Mouse (Mus musculus) liver, adult 2 months (tissue): ENCODE measurements around the gene Utp14a.

ENCODE experiments used
- CTCF ChIP-seq: fragments of 200-500 bp; IDR thresholded peaks from 2 replicates; pipeline ENCODE4 v1.5.1; 2011; ENCODE audit warnings: low read depth, low read length, control low read depth
- POLR2A ChIP-seq: fragments of 200-500 bp; IDR thresholded peaks from 2 replicates; pipeline ENCODE4 v1.6.1; 2011; ENCODE audit warnings: low read length, control low read depth; ENCODE audit not compliant: insufficient read depth; ENCODE audit errors: extremely low read depth

GRCm38 (mm10) chrX:48219468-48219867 lies 37.2 kb upstream of the Utp14a start:
- TF ChIP-seq CTCF (no peak), POLR2A (no peak)
